ENCODE assay signal across 19 mouse cellular contexts in the genomic region with DNA sequence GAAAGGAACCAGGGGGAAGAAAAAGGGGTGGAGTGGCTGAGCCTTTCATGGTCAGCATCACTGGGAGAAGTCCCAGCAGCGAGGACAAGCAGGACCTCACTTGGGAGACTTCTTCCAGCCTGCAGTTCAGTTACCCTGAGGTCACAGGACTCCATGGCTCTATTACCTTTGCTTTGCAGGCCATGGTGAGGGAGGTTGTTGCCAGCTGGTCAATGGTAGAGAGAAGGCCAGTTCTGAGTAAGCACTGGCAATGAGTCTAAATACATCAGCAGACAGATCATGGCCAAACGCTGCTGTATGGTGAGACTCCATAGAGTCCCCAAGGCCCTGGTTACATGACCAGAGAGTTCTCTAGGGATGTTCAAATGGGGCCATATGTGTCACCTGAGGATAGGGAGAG. TPM values are rescaled to one million over a fixed set of nuclear protein-coding genes. Genes with fewer than 3 reads are reported as not detected.
A peak's percentile ranks its signal among the peaks of the same experiment; 100 is the strongest.
DNase-seq lines count a peak whose midpoint lies in the region; TF ChIP-seq lines count a peak whose summit lies in the region.
"Had no signal": no experiment of that assay in that cellular context is flagged by ENCODE, and none has a peak within 500 bp of the region (broad histone marks: within the 10 kb centered on the region; RNA-seq: fewer than 3 reads in every experiment).

No protein-coding gene starts in this region.

- H3K27me3 ChIP-seq in heart, embryonic 10.5 days (ENCODE audit: insufficient read depth, poor library complexity, severe bottlenecking) = no peaks in the 10 kb centered on the region
- H3K27me3 ChIP-seq: forebrain, embryonic 13.5 days; heart, embryonic 15.5 days had no signal

- peak; percentile 50 for DNase-seq in adrenal gland, adult 2 months
- no peak for DNase-seq in adrenal gland, postnatal 4 days (ENCODE audit: low spot score in 2 of 2)
- DNase-seq in gastrocnemius, adult 2 months = peak; percentile 55
- DNase-seq in gastrocnemius, postnatal 25 days = no peak
- DNase-seq in heart, embryonic 10.5 days (ENCODE audit: low spot score) = no peak
- no peak for DNase-seq in heart, postnatal 14 days
- DNase-seq in skeletal muscle tissue, adult 2 months (ENCODE audit: low read depth, low spot score) = peak; percentile 83
- DNase-seq: adrenal gland, postnatal 14 days; cerebellum, adult 18-20 months; cerebellum, adult 9-10 months; cerebellum, postnatal 14 days; heart, postnatal 10 days; heart, postnatal 4 days; kidney, adult 18-20 months had no signal

- H3K4me3 ChIP-seq in gastrocnemius, adult 2 months = no peak overlapping the region
- no peak overlapping the region for H3K4me3 ChIP-seq in heart, embryonic 10.5 days
- H3K4me3 ChIP-seq: forebrain, embryonic 10.5 days; forebrain, embryonic 13.5 days; heart, embryonic 15.5 days had no signal

- H3K36me3 ChIP-seq in heart, embryonic 10.5 days = no peaks in the 10 kb centered on the region
- H3K36me3 ChIP-seq: forebrain, embryonic 10.5 days; heart, embryonic 15.5 days had no signal

- intact Hi-C loops in gastrocnemius, adult 2 months (cut with DNase I) = loop anchor here (5.0 kb wide), 1 partner anchor 35 kb away; no protein-coding TSS in a partner anchor
- intact Hi-C loops in heart, postnatal 14 days (cut with DNase I) = no loop called here

- H3K9me3 ChIP-seq in heart, embryonic 10.5 days = no peaks in the 10 kb centered on the region
- H3K9me3 ChIP-seq: forebrain, embryonic 10.5 days; forebrain, embryonic 13.5 days; heart, embryonic 15.5 days had no signal

- 90% methylated on average over 2 of the region's 2 CpGs for WGBS in heart, embryonic 10.5 days

- H3K27ac ChIP-seq in gastrocnemius, adult 2 months = peak overlapping the region; percentile 95
- 0 out of 2 replicates have a peak overlapping the region, but pooled peaks have one; percentile 23 for H3K27ac ChIP-seq in heart, embryonic 10.5 days
- H3K27ac ChIP-seq: forebrain, embryonic 10.5 days; forebrain, embryonic 13.5 days; heart, embryonic 15.5 days; hindbrain, embryonic 14.5 days; hindbrain, postnatal 0 days had no signal

- TF ChIP-seq CTCF in gastrocnemius, adult 2 months (IDR thresholded peaks at IDR 0.05) = no peak

- peaks cover 80% of the 10 kb centered on the region for H3K4me1 ChIP-seq in heart, embryonic 10.5 days

RNA-seq across cellular contexts. Expression of gene Atp11a, which starts 15.5 kb away (rescaled TPM):
- total RNA-seq in adrenal gland, adult 2 months (2021) = 100 to 1,000 TPM; 124 to 139 TPM
- polyA plus RNA-seq in adrenal gland, adult 2 months (2012; rRNA removed) = 101 and 103 TPM in 2 replicates
- 10 to 100 TPM; 79.4 to 92.9 TPM for total RNA-seq in adrenal gland, postnatal 4 days (2021)
- 10 to 100 TPM; 27.1 to 30.9 TPM for total RNA-seq in gastrocnemius, adult 2 months (2021)
- total RNA-seq in gastrocnemius, postnatal 25 days (2021) = 10 to 100 TPM; 23.7 to 27.0 TPM
- 11.7 and 17.9 TPM in 2 replicates for polyA plus RNA-seq in heart, embryonic 10.5 days (2016; fragmentation: Nextera tagmentation; extraction: Ambion mirVana)
- 10 to 100 TPM; 80.4 to 85.6 TPM for total RNA-seq in heart, postnatal 14 days (2021)

Comparison
In these comparisons a context has a peak if more than half of its experiments do, and no peak if none do; other contexts are left out.
1. DNase-seq: peak in adrenal gland, adult 2 months (single experiment), gastrocnemius, adult 2 months (single experiment) and skeletal muscle tissue, adult 2 months (single experiment); none in adrenal gland, postnatal 4 days (0 of 2), gastrocnemius, postnatal 25 days (single experiment), heart, embryonic 10.5 days (single experiment) and heart, postnatal 14 days (0 of 2).